Mouse (Mus musculus) C2C12 (cell line): Measurements from ENCODE around the gene B9d2.

ENCODE experiments used
- CTCF ChIP-seq: IDR thresholded peaks from one replicate; pipeline ENCODE4 v1.5.1; 2011; ENCODE audit not compliant: control insufficient read depth, insufficient read depth, insufficient read length
- USF1 ChIP-seq: IDR thresholded peaks from one replicate; pipeline ENCODE4 v1.6.1; 2011; ENCODE audit warnings: low read depth, mild to moderate bottlenecking, control low read depth, moderate library complexity

- TF ChIP-seq USF1 (no peak), CTCF (no peak)
Measured at GRCm38 (mm10) chr7:25712801-25713200, 32.2 kb downstream of the B9d2 start.
